Mouse (Mus musculus) liver, embryonic 13.5 days (tissue): ENCODE results near the gene Mcl1. TPM values are rescaled to one million over a fixed set of nuclear protein-coding genes. Genes with fewer than 3 reads are reported as not detected.
"Not testable (repeated sequence)": the region's sequence is repeated elsewhere in the genome, so short reads cannot be mapped to it uniquely, and the experiment has no call there.

Source experiments
- ATAC-seq: fragments of 200-750 bp; cut with Nextera tagmentation; 2 replicates; pipeline ENCODE4 v1.8.0; 2017; ENCODE audit warnings: low read depth, mild to moderate bottlenecking, moderate number of reproducible peaks, moderate library complexity
- DNase-seq: peaks from one replicate; pipeline ENCODE4 v3.0.0; 2022
- H3K27ac ChIP-seq: fragments of 300-500 bp; sonication (generic); 2 replicates; pipeline ENCODE4 v1.5.1; 2015; ENCODE audit warnings: moderate library complexity, mild to moderate bottlenecking, inconsistent platforms
- H3K27me3 ChIP-seq: fragments of 300-500 bp; sonication (generic); 2 replicates; pipeline ENCODE4 v1.6.1; 2015; ENCODE audit warnings: mild to moderate bottlenecking, inconsistent platforms
- H3K36me3 ChIP-seq: fragments of 300-500 bp; sonication (generic); 2 replicates; pipeline ENCODE4 v1.6.1; 2015; ENCODE audit warnings: mild to moderate bottlenecking, inconsistent platforms
- H3K4me1 ChIP-seq: fragments of 300-500 bp; sonication (generic); replicated peaks from 2 replicates; pipeline ENCODE4 v1.6.1; 2015; ENCODE audit warnings: inconsistent platforms
- H3K4me2 ChIP-seq: fragments of 300-500 bp; sonication (generic); 2 replicates; pipeline ENCODE4 v1.6.1; 2015; ENCODE audit warnings: inconsistent platforms, mild to moderate bottlenecking, moderate library complexity
- H3K4me3 ChIP-seq: fragments of 300-500 bp; sonication (generic); replicated peaks from 2 replicates; pipeline ENCODE4 v1.5.1; 2015; ENCODE audit warnings: mild to moderate bottlenecking, inconsistent platforms
- H3K9ac ChIP-seq: fragments of 300-500 bp; sonication (generic); 2 replicates; pipeline ENCODE4 v1.6.1; 2015; ENCODE audit warnings: mild to moderate bottlenecking, inconsistent platforms
- H3K9me3 ChIP-seq: fragments of 300-500 bp; sonication (generic); replicated peaks from 2 replicates; pipeline ENCODE4 v1.6.1; 2016; ENCODE audit warnings: inconsistent platforms
- WGBS: fragments of 180-500 bp; shearing (Covaris S2); methylation state at CpG from one replicate; pipeline ENCODE4 v1.1.7; 2015; ENCODE audit not compliant: insufficient replicate concordance; 5-methylcytosine and 5-hydroxymethylcytosine counted together
- polyA plus RNA-seq: library from polyadenylated mRNA; unstranded; fragments of >200 nt; fragmentation: Nextera tagmentation; extraction: Ambion mirVana; gene quantifications from 2 replicates; pipeline ENCODE4 v1.2.1, GENCODE M21; 2015

Gene Mcl1
- polyA plus RNA-seq, 1 experiment from 2014 or later = 31.8 TPM

DNA sequence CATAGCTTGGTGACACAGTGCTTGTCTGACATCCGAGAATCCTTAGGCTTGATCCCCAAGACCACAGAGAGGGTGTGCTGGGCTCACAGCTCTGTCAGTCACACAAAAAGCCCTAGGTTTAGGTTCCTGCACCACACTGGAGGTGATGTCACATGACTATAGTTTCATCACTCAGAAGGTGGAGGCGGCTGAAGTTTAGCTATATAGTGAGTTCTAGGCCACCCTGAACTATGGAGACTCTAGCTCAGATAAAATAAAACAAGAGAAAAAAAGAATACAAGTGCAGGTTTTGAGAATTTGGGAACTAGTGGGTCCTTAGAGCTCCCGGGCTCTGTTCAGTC, 7.6 kb upstream of the Mcl1 start:
- WGBS = 73% methylated on average over 3 of the region's 3 CpGs
- H3K27me3 ChIP-seq = no peaks in the 10 kb centered on the region
- no peaks in the 10 kb centered on the region for H3K36me3 ChIP-seq
- H3K4me2 ChIP-seq = no peak overlapping the region
- H3K9ac ChIP-seq = no peak overlapping the region
- peak overlapping the region; percentile 31 for H3K27ac ChIP-seq
- DNase-seq (no peak), ATAC-seq (no peak)
- H3K4me3 ChIP-seq = no peak overlapping the region
- H3K4me1 ChIP-seq = peaks cover 52% of the 10 kb centered on the region
- no peaks in the 10 kb centered on the region for H3K9me3 ChIP-seq

DNA sequence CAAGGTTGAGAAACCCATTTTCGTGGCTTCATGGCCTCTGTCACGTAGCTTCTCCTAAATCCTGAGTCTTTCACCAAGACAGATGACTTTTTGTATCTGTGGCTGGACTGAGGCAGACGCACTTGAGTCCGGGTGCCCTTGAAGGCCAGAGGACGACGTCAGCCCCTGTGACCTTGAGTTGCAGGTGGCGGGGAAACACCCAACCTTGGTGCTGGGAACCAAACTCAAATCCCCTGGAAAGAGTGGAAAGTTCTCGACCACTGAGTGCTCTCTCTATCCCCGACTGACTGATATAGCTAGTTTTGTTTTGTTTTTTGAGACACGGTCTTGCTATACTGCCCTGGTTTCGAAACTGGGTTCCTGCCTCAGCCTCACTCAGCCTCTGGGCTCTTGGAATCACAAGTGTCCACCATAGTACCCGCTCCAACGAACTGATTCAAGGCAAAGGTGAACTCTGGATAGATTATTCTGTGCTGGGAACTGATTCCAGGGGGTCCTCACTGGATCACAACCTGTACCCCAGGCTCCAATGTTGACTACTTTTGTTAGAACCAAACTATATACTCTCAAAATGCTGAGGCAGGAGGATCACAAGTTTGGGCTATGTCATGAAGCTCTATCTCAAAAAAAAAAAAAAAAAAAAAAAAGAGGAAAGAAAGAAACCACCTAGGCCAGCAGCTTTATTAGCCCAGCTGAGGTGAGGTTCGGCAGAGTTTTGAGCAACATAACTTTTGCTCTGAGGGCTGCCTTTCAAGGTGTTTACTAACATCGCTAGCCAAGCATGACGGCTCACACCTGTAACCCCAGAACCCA, 7.0 kb upstream of the Mcl1 start:
- H3K4me3 ChIP-seq = no peak overlapping the region
- WGBS = 76% methylated on average over 16 of the region's 16 CpGs
- no peak overlapping the region for H3K4me2 ChIP-seq

DNA sequence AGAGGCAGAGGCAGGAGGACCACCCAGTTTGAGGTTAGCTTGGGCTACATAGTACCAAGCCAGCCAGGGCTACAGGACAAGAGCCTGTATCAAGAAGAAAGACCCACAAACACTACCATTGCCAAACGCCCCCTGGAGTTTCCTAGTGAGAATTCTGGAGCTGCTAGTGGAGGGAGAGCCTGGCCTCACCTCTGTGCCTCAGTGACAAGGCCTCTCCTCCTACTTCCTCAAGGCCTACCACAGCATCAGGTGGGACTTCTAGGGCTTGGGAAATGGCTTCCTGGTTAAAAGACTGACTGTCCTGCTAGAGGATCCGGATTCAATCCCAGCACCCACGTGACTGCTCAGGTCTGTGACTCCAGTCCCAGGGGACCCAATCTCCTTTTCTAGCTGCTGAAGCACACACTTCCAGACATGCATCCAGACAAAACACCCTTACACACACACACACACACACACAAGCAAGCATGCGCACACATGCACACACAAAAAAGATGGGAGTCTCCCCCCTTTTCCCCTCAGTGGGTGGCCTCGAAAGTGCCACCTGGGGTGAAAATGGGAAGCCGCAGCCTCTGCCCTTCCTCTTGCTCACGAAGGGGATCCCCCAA, 6.3 kb upstream of the Mcl1 start:
- no peaks in the 10 kb centered on the region for H3K9me3 ChIP-seq
- H3K27ac ChIP-seq = peak overlapping the region; percentile 44; the same call in 1 of the 2 replicates

More for the DNA sequence above, 7.0 kb upstream of the Mcl1 start:
- Histone ChIP-seq H3K9ac (no peak overlapping the region), H3K4me1 (peaks cover 49% of the 10 kb centered on the region), H3K36me3 (no peaks in the 10 kb centered on the region), H3K9me3 (no peaks in the 10 kb centered on the region), H3K27ac (peak overlapping the region; percentile 44), H3K27me3 (no peaks in the 10 kb centered on the region)
- DNase-seq (no peak), ATAC-seq (no peak)

DNA sequence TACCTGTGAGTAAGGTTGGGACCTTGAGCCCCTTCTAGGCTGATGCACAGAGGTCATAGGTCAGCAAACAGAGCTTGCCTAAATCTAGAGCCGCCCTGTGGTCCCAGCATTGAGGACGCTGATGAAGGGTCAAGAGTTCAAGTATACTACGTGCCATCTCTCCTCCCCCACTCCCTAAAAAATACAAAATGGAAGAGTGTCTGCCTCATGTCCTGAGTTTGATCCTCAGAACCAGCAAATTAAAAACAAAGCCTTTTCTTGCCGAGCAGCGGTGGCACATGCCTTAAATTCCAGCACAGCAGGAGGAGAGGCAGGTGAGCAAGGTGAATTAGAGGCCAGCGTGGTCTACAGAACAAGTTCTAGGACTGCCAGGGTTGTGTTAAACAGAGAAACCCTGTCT, 5.7 kb upstream of the Mcl1 start:
- no peak overlapping the region for H3K27ac ChIP-seq
- H3K27me3 ChIP-seq = no peaks in the 10 kb centered on the region
- H3K4me1 ChIP-seq = peaks cover 62% of the 10 kb centered on the region
- no peaks in the 10 kb centered on the region for H3K36me3 ChIP-seq
- DNase-seq (no peak), ATAC-seq (no peak)
- H3K9ac ChIP-seq = no peak overlapping the region
- no peak overlapping the region for H3K4me2 ChIP-seq
- H3K9me3 ChIP-seq = no peaks in the 10 kb centered on the region
- whole genome bisulfite sequencing = 55% methylated on average over 6 of the region's 6 CpGs
- no peak overlapping the region for H3K4me3 ChIP-seq

More for the DNA sequence above, 6.3 kb upstream of the Mcl1 start:
- no peak overlapping the region for H3K4me3 ChIP-seq
- H3K9ac ChIP-seq = 0 out of 2 replicates have a peak overlapping the region, but pooled peaks have one; percentile 2
- no peaks in the 10 kb centered on the region for H3K27me3 ChIP-seq
- no peak for ATAC-seq
- WGBS = 61% methylated on average over 7 of the region's 7 CpGs
- no peaks in the 10 kb centered on the region for H3K36me3 ChIP-seq
- H3K4me2 ChIP-seq = no peak overlapping the region
- H3K4me1 ChIP-seq = peaks cover 56% of the 10 kb centered on the region
- DNase-seq = no peak

DNA sequence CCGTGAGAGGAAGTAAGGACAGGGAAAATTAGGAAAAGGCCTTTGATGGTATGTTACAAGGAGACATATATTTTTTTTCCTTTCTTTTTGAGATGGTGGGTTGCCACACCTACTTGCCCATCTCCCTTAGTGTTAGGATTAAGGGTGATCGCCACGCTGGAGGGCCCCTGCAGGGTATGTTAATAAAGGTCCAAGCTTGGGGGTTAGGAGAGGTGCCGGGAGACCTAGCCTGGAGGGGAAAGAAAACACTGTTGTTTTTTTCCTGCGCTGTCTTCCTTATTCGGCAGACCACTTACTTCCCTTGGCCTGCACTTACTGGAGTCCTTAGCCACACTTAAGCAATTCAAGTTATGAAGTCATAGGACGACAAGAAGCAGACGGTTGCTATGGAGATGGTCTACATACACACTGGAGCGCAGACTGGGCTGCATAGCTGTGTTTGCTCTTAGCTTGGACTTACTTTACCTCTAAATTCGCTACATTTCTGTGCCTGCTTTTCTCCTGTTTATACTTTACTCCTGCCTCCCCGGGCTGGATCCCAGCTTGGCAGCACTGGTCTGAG, 5.0 kb upstream of the Mcl1 start:
- H3K27ac ChIP-seq = no peak overlapping the region
- no peaks in the 10 kb centered on the region for H3K27me3 ChIP-seq
- no peaks in the 10 kb centered on the region for H3K9me3 ChIP-seq
- H3K4me2 ChIP-seq = no peak overlapping the region
- peaks cover 64% of the 10 kb centered on the region for H3K4me1 ChIP-seq
- no peaks in the 10 kb centered on the region for H3K36me3 ChIP-seq
- WGBS = 43% methylated on average over 11 of the region's 11 CpGs
- no peak for ATAC-seq
- H3K9ac ChIP-seq = no peak overlapping the region
- H3K4me3 ChIP-seq = no peak overlapping the region
- DNase-seq = no peak

DNA sequence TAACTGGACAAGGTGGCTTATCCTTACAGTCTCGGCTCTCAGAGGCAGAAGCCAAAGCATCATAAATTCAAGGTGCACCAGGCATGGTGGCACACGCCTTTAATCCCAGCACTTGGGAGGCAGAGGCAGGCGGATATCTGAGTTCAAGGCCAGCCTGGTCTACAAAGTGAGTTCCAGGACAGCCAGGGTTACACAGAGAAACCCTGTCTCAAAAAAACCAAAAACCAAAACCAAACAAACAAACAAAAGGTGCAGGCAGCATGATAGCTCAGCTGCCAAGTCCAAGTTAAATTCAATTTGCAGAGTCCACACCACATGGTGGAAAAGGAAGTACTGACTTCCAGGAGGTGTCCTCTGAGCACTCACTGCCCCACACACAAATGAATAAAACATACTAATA, 4.2 kb upstream of the Mcl1 start:
- not testable (repeated sequence) for DNase-seq, H3K4me3 ChIP-seq, H3K36me3 ChIP-seq, H3K9ac ChIP-seq, H3K9me3 ChIP-seq, H3K4me2 ChIP-seq, ATAC-seq, H3K27ac ChIP-seq, H3K27me3 ChIP-seq
- peaks cover 64% of the 10 kb centered on the region for H3K4me1 ChIP-seq
- 83% methylated on average over 3 of the region's 3 CpGs for WGBS

DNA sequence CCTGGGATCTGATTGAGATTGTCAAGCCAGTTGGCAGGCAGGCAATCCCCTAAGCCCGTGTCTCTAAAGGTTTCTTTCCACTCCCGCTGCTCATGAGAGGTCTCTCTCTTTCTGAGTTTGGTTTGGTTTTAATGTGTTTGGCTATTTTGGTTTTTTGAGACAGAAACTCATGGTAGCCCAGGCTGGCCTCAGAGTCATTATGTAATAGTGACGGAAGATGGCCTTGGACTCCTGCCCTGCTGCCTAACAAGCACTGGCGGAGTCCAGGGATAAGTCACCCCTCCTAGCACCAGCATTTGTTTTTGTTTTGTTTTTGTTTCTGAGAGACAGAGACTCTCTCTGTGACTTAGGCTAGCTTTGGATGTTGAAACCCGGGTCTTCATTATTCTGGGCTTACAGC, 3.2 kb upstream of the Mcl1 start:
- no peak for ATAC-seq
- Histone ChIP-seq H3K4me1 (peaks cover 63% of the 10 kb centered on the region), H3K27ac (no peak overlapping the region), H3K36me3 (peaks cover 7% of the 10 kb centered on the region), H3K4me3 (no peak overlapping the region), H3K4me2 (no peak overlapping the region), H3K27me3 (no peaks in the 10 kb centered on the region), H3K9me3 (no peaks in the 10 kb centered on the region), H3K9ac (no peak overlapping the region)
- no peak for DNase-seq
- 82% methylated on average over 5 of the region's 5 CpGs for WGBS

DNA sequence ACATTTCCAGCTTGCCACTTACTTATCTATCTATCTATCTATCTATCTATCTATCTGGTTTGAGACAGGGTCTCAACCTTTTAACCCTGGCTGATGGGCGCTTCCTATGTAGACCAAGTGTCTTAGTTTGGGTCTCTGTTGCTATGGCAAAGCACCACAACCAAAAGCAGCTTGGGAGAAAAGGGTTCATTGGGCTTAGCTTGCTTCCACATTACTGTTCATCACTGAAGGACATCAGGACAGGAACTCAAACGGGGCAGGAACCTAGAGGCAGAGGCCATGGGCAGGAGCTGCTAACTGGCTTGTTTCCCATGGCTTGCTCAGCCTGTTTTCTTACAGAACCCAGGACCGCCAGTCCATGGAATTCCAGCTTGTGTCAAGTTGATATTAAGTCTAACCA, 1.5 kb upstream of the Mcl1 start:
- ATAC-seq (no peak), DNase-seq (no peak)
- H3K4me2 ChIP-seq = peak overlapping the region; percentile 87; the same call in 1 of the 2 replicates
- H3K4me1 ChIP-seq = peaks cover 64% of the 10 kb centered on the region
- peaks cover 21% of the 10 kb centered on the region for H3K36me3 ChIP-seq
- H3K9ac ChIP-seq = 0 out of 2 replicates have a peak overlapping the region, but pooled peaks have one; percentile 100
- H3K27ac ChIP-seq = peak overlapping the region; percentile 97
- no peaks in the 10 kb centered on the region for H3K9me3 ChIP-seq
- 71% methylated on average over 3 of the region's 3 CpGs for WGBS
- H3K4me3 ChIP-seq = peak overlapping the region; percentile 97; the same call in 1 of the 2 replicates
- H3K27me3 ChIP-seq = no peaks in the 10 kb centered on the region

DNA sequence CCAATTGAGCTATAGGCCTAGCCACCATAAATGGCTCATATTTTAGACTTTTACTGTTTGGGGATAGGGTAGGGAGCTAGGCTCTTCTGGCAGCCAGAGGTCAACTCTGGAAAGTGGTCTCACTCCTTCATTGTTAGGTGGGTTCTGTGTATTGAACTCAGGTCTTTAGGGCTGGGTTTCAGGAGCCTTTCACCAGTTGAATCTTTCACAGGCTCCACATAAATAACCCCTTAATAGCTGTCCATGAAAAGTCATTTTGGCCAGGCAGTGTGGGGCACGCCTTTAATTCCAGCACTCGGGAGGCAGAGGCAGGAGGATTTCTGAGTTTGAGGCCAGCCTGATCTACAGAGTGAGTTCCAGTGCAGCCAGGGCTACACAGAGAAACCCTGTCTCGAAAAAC, 877 bp upstream of the Mcl1 start:
- no peak for ATAC-seq
- Histone ChIP-seq H3K27ac (peak overlapping the region; percentile 97), H3K9ac (peak overlapping the region; percentile 100), H3K4me2 (peak overlapping the region; percentile 87), H3K4me1 (peaks cover 64% of the 10 kb centered on the region), H3K36me3 (peaks cover 27% of the 10 kb centered on the region), H3K4me3 (peak overlapping the region; percentile 97), H3K9me3 (no peaks in the 10 kb centered on the region), H3K27me3 (no peaks in the 10 kb centered on the region)
- DNase-seq = no peak
- 58% methylated on average over 3 of the region's 3 CpGs for WGBS

DNA sequence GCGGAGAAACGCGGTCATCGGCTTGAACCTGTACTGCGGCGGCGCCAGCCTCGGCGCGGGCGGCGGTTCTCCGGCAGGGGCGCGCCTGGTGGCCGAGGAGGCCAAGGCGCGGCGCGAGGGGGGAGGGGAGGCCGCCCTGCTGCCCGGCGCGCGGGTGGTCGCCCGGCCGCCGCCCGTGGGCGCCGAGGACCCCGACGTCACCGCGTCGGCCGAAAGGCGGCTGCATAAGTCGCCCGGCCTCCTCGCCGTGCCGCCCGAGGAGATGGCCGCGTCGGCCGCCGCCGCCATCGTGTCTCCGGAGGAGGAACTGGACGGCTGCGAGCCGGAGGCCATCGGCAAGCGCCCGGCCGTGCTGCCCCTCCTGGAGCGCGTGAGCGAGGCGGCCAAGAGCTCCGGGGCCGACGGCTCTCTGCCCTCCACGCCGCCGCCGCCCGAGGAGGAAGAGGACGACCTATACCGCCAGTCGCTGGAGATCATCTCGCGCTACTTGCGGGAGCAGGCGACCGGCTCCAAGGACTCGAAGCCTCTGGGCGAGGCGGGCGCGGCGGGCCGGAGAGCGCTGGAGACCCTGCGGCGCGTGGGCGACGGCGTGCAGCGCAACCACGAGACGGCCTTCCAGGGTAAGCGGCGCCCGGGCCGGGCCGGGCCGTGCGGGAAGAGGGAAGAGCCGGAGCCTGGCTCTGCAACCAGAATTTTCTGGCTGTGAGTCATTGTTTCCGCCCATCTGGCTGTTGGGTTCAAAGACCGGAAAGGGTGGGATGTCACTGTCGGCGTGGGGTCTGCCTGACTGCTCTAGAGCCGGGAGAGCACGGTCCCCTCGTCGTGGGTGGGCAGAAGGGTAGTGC, 502 bp downstream of the Mcl1 start:
- H3K27me3 ChIP-seq = no peaks in the 10 kb centered on the region
- H3K9ac ChIP-seq = peak overlapping the region; percentile 100
- DNase-seq (peak; percentile 58), ATAC-seq (peak; percentile 29)
- under 1% methylated on average over 101 of the region's 113 CpGs for WGBS
- peak overlapping the region; percentile 97 for H3K27ac ChIP-seq
- H3K4me1 ChIP-seq = peaks cover 64% of the 10 kb centered on the region
- peak overlapping the region; percentile 87 for H3K4me2 ChIP-seq
- H3K36me3 ChIP-seq = peaks cover 40% of the 10 kb centered on the region
- H3K4me3 ChIP-seq = peak overlapping the region; percentile 97
- no peaks in the 10 kb centered on the region for H3K9me3 ChIP-seq

DNA sequence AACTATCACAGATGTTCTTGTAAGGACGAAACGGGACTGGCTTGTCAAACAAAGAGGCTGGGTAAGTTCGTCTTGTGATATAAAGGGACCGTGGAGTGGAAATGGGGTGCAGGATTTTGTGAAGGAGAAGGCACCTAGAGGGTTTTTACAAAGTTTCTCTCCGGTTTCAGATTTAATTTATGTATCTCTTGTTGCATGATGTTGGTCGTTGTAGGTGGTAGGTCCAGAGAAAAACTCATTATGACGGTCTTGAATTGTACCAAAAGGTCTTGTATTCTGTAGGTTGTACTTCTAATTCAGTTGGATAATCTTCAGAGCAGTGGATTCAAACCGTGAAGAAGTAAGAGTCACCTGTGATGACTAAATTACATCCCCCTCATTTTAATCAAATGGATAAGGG, 1.4 kb downstream of the Mcl1 start:
- Histone ChIP-seq H3K4me3 (peak overlapping the region; percentile 97), H3K27ac (peak overlapping the region; percentile 97), H3K4me1 (peaks cover 71% of the 10 kb centered on the region), H3K27me3 (no peaks in the 10 kb centered on the region), H3K9me3 (no peaks in the 10 kb centered on the region), H3K9ac (peak overlapping the region; percentile 100), H3K4me2 (peak overlapping the region; percentile 87), H3K36me3 (peaks cover 49% of the 10 kb centered on the region)
- ATAC-seq (no peak), DNase-seq (no peak)
- WGBS = 1% methylated on average over 8 of the region's 8 CpGs
